Mouse (Mus musculus) embryonic fibroblast, embryonic 13.5 days (primary cell): ENCODE measurements at regions not wholly inside any gene's neighbourhood (a gene's known extent, or its start where the extent isn't known, plus 50 kb on each side); places are given as distances from the start of the nearest gene placed in this dataset.

Experiments
- CTCF ChIP-seq: IDR thresholded peaks from 2 replicates; pipeline ENCODE4 v1.5.1; 2011; ENCODE audit warnings: mild to moderate bottlenecking, control low read depth, low read length, moderate library complexity, borderline replicate concordance; ENCODE audit not compliant: insufficient read depth
- POLR2A ChIP-seq: IDR thresholded peaks from 2 replicates; pipeline ENCODE4 v1.6.1; 2011; ENCODE audit warnings: low read depth, mild to moderate bottlenecking, control low read depth, low read length, moderate library complexity

DNA sequence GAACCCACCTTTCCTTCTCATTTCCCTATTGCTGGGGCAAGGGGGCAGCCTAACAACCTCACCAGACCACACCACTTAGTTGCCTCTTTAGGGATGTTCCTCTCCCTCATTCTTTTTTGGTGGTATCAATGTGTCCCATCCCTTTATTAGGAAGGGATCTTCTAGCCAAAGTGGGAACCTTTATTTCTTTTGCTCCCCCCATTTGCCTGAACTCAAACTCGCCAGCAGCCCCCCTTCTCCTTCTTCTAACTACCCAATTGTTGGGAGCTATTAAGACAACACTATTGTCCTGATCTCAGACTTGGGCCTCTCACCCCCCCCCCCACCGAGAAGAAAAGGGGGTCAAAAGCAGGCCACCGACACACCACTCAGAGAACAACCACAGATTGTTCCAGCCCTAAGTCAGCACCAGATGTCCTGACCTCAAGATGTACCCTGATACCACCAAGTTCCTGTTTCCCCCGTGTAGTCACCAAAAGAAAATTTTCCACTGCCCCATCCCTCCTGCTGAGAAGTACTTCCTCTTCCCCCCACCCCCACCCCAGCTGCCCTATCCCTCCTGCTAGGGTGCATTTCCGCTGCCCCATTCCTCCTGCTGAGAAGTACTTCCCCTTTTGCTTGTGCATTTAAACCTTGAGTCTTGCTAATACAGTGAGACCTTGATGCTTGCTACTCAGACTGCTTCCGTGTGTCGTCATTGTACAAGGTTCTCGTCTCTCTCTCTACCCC is 84.4 kb downstream of the Tmem17 start:
- TF ChIP-seq CTCF (no peak), POLR2A (no peak)
